8 mouse cellular contexts compared by ENCODE assay signal in the genomic region with DNA sequence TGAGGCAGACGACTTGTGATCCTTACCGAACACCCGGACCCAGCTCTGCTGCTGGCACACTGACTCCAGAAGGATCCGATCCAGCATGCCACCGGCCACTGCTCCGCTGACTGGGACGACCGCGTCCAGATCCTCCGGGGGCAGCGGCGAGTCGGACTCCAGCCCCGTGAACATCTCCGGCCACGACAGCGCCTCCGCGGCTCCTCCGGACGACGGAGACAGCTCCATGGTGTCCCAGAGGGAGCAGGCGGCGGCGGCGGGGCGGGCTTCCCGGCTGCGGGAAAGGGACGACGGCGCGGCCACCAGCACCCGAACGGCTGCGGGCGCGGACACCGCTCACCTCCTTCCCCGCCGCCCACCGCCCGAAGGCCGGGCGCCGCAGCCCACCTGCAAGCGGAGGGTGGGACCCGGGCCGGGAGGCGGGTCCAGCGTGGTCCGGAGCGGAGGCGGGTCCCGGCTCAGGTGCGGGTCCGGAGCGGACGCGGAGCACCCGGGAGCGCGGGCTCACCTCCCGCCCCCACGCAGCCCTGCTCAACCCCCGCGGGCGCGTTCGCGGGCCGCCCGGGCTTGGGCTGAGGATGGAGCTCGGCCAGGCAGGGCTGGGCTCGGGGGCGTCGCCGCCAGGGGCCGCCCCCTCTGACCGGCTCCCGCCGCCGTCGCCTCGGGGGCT. TPM values are rescaled to one million over a fixed set of nuclear protein-coding genes. Genes with fewer than 3 reads are reported as not detected.
DNase-seq lines count a peak whose midpoint lies in the region; ATAC-seq and TF ChIP-seq lines count a peak whose summit lies in the region.

No protein-coding gene starts in this region.

- H3K9ac ChIP-seq in embryonic facial prominence, embryonic 12.5 days, result peak overlapping the region; percentile 88
- peak overlapping the region; percentile 91 for H3K9ac ChIP-seq in heart, adult 2 months (ENCODE audit: low read depth, low read length)
- peak overlapping the region; percentile 77 for H3K9ac ChIP-seq in kidney, embryonic 14.5 days (ENCODE audit: low read depth, low read length)
- H3K9ac ChIP-seq in liver, embryonic 11.5 days (ENCODE audit: low read depth, low read length), result peak overlapping the region; percentile 82
- H3K9ac ChIP-seq in stomach, embryonic 14.5 days (replicated peaks; ENCODE audit: low read depth, low read length), result peak overlapping the region; percentile 57

- under 1% methylated on average over 57 of the region's 85 CpGs for WGBS in embryonic facial prominence, embryonic 12.5 days
- WGBS in heart, adult 2 months, result under 1% methylated on average over 71 of the region's 85 CpGs
- WGBS in kidney, embryonic 14.5 days, result under 1% methylated on average over 52 of the region's 85 CpGs
- under 1% methylated on average over 69 of the region's 85 CpGs for WGBS in liver, embryonic 11.5 days
- under 1% methylated on average over 71 of the region's 85 CpGs for WGBS in stomach, embryonic 14.5 days

- TF ChIP-seq CTCF in C2C12 (IDR thresholded peaks at IDR 0.05; ENCODE audit: control insufficient read depth, insufficient read depth, insufficient read length), result peak; percentile 22
- TF ChIP-seq CTCF in heart, adult 2 months (IDR thresholded peaks at IDR 0.05), result peak; percentile 29

- peak; percentile 85 for ATAC-seq in embryonic facial prominence, embryonic 12.5 days (ENCODE audit: insufficient number of reproducible peaks, insufficient read depth, low FRiP score, low TSS enrichment)
- ATAC-seq in kidney, embryonic 14.5 days (ENCODE audit: low FRiP score, low TSS enrichment), result peak; percentile 91
- ATAC-seq in liver, embryonic 11.5 days (replicated peaks; ENCODE audit: low FRiP score), result peak; percentile 81
- peak; percentile 84 for ATAC-seq in stomach, embryonic 14.5 days (ENCODE audit: insufficient number of reproducible peaks, insufficient read depth, low FRiP score, low read depth)

- peak overlapping the region; percentile 85 for H3K4me2 ChIP-seq in embryonic facial prominence, embryonic 12.5 days (replicated peaks)
- H3K4me2 ChIP-seq in kidney, embryonic 14.5 days (replicated peaks; ENCODE audit: low read depth, low read length), result peak overlapping the region; percentile 63
- H3K4me2 ChIP-seq in liver, embryonic 11.5 days, result peak overlapping the region; percentile 97
- H3K4me2 ChIP-seq in stomach, embryonic 14.5 days (replicated peaks; ENCODE audit: low read depth, low read length), result peak overlapping the region; percentile 81

- H3ac ChIP-seq in C2C12 (ENCODE audit: control insufficient read depth, insufficient read length, low read depth), result peak overlapping the region; percentile 93

- no peaks in the 10 kb centered on the region for H3K36me3 ChIP-seq in C2C12 (ENCODE audit: control insufficient read depth, insufficient read depth)
- no peaks in the 10 kb centered on the region for H3K36me3 ChIP-seq in embryonic facial prominence, embryonic 12.5 days
- peaks cover 42% of the 10 kb centered on the region for H3K36me3 ChIP-seq in heart, adult 2 months (ENCODE audit: control insufficient read depth, insufficient read depth, low read length)
- no peaks in the 10 kb centered on the region for H3K36me3 ChIP-seq in kidney, embryonic 14.5 days (ENCODE audit: control insufficient read depth, insufficient read depth, low read length)
- H3K36me3 ChIP-seq in liver, embryonic 11.5 days (ENCODE audit: control insufficient read depth, insufficient read depth, low read length), result no peaks in the 10 kb centered on the region
- H3K36me3 ChIP-seq in stomach, embryonic 14.5 days (ENCODE audit: control insufficient read depth, insufficient read depth, low read length), result no peaks in the 10 kb centered on the region

- no peaks in the 10 kb centered on the region for H3K9me3 ChIP-seq in embryonic facial prominence, embryonic 12.5 days
- H3K9me3 ChIP-seq in kidney, embryonic 14.5 days (ENCODE audit: control insufficient read depth, low read length), result no peaks in the 10 kb centered on the region
- H3K9me3 ChIP-seq in liver, embryonic 11.5 days (ENCODE audit: control insufficient read depth, low read length), result no peaks in the 10 kb centered on the region
- H3K9me3 ChIP-seq in stomach, embryonic 14.5 days (ENCODE audit: control insufficient read depth, low read depth, low read length), result no peaks in the 10 kb centered on the region

- H3K27ac ChIP-seq in embryonic facial prominence, embryonic 12.5 days, result peak overlapping the region; percentile 95
- H3K27ac ChIP-seq in heart, adult 2 months, result peak overlapping the region; percentile 92
- H3K27ac ChIP-seq in kidney, embryonic 14.5 days (ENCODE audit: low read depth, low read length), result peak overlapping the region; percentile 92
- H3K27ac ChIP-seq in liver, embryonic 11.5 days (ENCODE audit: low read depth, low read length), result peak overlapping the region; percentile 81
- H3K27ac ChIP-seq in stomach, embryonic 14.5 days (ENCODE audit: low read length), result peak overlapping the region; percentile 78

- 0 out of 2 replicates have a peak, but pooled peaks cover 8% of the 10 kb centered on the region for H3K4me1 ChIP-seq in embryonic facial prominence, embryonic 12.5 days
- H3K4me1 ChIP-seq in heart, adult 2 months (ENCODE audit: control insufficient read depth, insufficient read depth, low read length), result peaks cover 14% of the 10 kb centered on the region
- H3K4me1 ChIP-seq in kidney, embryonic 14.5 days (ENCODE audit: control insufficient read depth, insufficient read depth, low read length), result 0 out of 2 replicates have a peak, but pooled peaks cover 5% of the 10 kb centered on the region
- H3K4me1 ChIP-seq in liver, embryonic 11.5 days (replicated peaks; ENCODE audit: control insufficient read depth, insufficient read depth, low read length), result peaks cover 8% of the 10 kb centered on the region; the same call in 1 of the 2 replicates
- no peaks in the 10 kb centered on the region; the same call in 1 of the 2 replicates for H3K4me1 ChIP-seq in stomach, embryonic 14.5 days (ENCODE audit: control insufficient read depth, insufficient read depth, low read length)

- H3K79me2 ChIP-seq in C2C12 (ENCODE audit: control insufficient read depth, insufficient read depth), result peaks cover 50% of the 10 kb centered on the region
- H3K79me2 ChIP-seq in heart, adult 2 months (replicated peaks; ENCODE audit: control insufficient read depth, insufficient read depth, low read length), result peaks cover 4% of the 10 kb centered on the region

- peaks cover 8% of the 10 kb centered on the region for H3K79me3 ChIP-seq in C2C12 (ENCODE audit: low read depth)

- peak overlapping the region; percentile 74 for H3K4me3 ChIP-seq in C2C12 (ENCODE audit: insufficient read depth, poor library complexity, severe bottlenecking)
- H3K4me3 ChIP-seq in embryonic facial prominence, embryonic 12.5 days, result peak overlapping the region; percentile 95
- peak overlapping the region; percentile 80 for H3K4me3 ChIP-seq in heart, adult 2 months
- H3K4me3 ChIP-seq in kidney, embryonic 14.5 days (ENCODE audit: low read length), result peak overlapping the region; percentile 92
- peak overlapping the region; percentile 80 for H3K4me3 ChIP-seq in liver, embryonic 11.5 days (ENCODE audit: low read depth, low read length)
- H3K4me3 ChIP-seq in stomach, embryonic 14.5 days (ENCODE audit: low read depth, low read length), result peak overlapping the region; percentile 90

- TF ChIP-seq POLR2A in heart, adult 2 months (IDR thresholded peaks at IDR 0.05; ENCODE audit: insufficient read depth, low read depth, low read length), result no peak

- intact Hi-C loops in heart, adult 2 months (cut with DNase I), result loop anchor here (5.0 kb wide), 1 partner anchor 65 kb away; no protein-coding TSS in a partner anchor

- H3K27me3 ChIP-seq in C2C12 (ENCODE audit: control insufficient read depth, insufficient read depth, insufficient read length), result no peaks in the 10 kb centered on the region
- no peaks in the 10 kb centered on the region for H3K27me3 ChIP-seq in embryonic facial prominence, embryonic 12.5 days
- H3K27me3 ChIP-seq in heart, adult 2 months (ENCODE audit: control insufficient read depth, insufficient read depth, low read length), result no peaks in the 10 kb centered on the region
- no peaks in the 10 kb centered on the region for H3K27me3 ChIP-seq in kidney, embryonic 14.5 days (ENCODE audit: control insufficient read depth, insufficient read depth, low read length)
- no peaks in the 10 kb centered on the region for H3K27me3 ChIP-seq in liver, embryonic 11.5 days (replicated peaks; ENCODE audit: control insufficient read depth, insufficient read depth, low read length)
- H3K27me3 ChIP-seq in stomach, embryonic 14.5 days (ENCODE audit: control insufficient read depth, insufficient read depth, low read length), result no peaks in the 10 kb centered on the region

- no peak for TF ChIP-seq EP300 in heart, adult 2 months (IDR thresholded peaks at IDR 0.05; ENCODE audit: insufficient read depth, low read depth, low read length)

- peak; percentile 78 for DNase-seq in adrenal gland, postnatal 10 days
- peak; percentile 79 to 82 for DNase-seq in heart, adult 2 months
- peak; percentile 66 for DNase-seq in liver, embryonic 11.5 days (ENCODE audit: low spot score)
- DNase-seq in monocyte, adult 2 months (ENCODE audit: low read depth in 1 of 2, low spot score in 2 of 2), result peak; percentile 8 to 28

TF ChIP-seq in C2C12, 6 proteins besides CTCF, POLR2A, EP300 and RAD21 (continues in another document):
- no peak for TF ChIP-seq USF1 (IDR thresholded peaks at IDR 0.05; ENCODE audit: low read depth)
- TF ChIP-seq CEBPB (IDR thresholded peaks at IDR 0.05; ENCODE audit: low read depth), result no peak
- TF ChIP-seq MAX (IDR thresholded peaks at IDR 0.05), result no peak

RNA-seq across cellular contexts. Expression of a gene that starts 0.5 kb away (rescaled TPM):
- 3.0 TPM for polyA plus RNA-seq in C2C12 (2012; fragmentation: generic; extraction: Trizol)
- total RNA-seq in adrenal gland, postnatal 10 days (2021), result 10 to 100 TPM; 13.8 to 16.5 TPM
- polyA plus RNA-seq in embryonic facial prominence, embryonic 12.5 days (2016; fragmentation: Nextera tagmentation; extraction: Ambion mirVana), result 15.8 and 16.2 TPM in 2 replicates
- 10 to 100 TPM; 22.2 to 23.2 TPM for total RNA-seq in heart, adult 2 months (2021)
- polyA plus RNA-seq in heart, adult 2 months (2012; rRNA removed), result 5.1 and 10.7 TPM in 2 replicates
- polyA plus RNA-seq in kidney, embryonic 14.5 days (2014; fragmentation: Nextera tagmentation; extraction: Ambion mirVana), result 9.3 and 11.3 TPM in 2 replicates
- 3.0 and 3.9 TPM in 2 replicates for polyA plus RNA-seq in liver, embryonic 11.5 days (2014; fragmentation: Nextera tagmentation; extraction: Ambion mirVana)
- 9.1 and 9.8 TPM in 2 replicates for polyA plus RNA-seq in stomach, embryonic 14.5 days (2014; fragmentation: Nextera tagmentation; extraction: Ambion mirVana)

RNA-seq across cellular contexts. Expression of a gene that starts 46.5 kb away (rescaled TPM):
- polyA plus RNA-seq in C2C12 (2012; fragmentation: generic; extraction: Trizol), result 0.09 TPM
- 10 to 100 TPM; 33.8 to 34.5 TPM for total RNA-seq in adrenal gland, postnatal 10 days (2021)
- polyA plus RNA-seq in embryonic facial prominence, embryonic 12.5 days (2016; fragmentation: Nextera tagmentation; extraction: Ambion mirVana), result 8.5 and 11.0 TPM in 2 replicates
- total RNA-seq in heart, adult 2 months (2021), result 1 to 10 TPM; 8.4 to 9.5 TPM
- 15.2 and 21.8 TPM in 2 replicates for polyA plus RNA-seq in heart, adult 2 months (2012; rRNA removed)
- polyA plus RNA-seq in kidney, embryonic 14.5 days (2014; fragmentation: Nextera tagmentation; extraction: Ambion mirVana), result 13.3 and 17.7 TPM in 2 replicates
- 9.7 and 10.9 TPM in 2 replicates for polyA plus RNA-seq in liver, embryonic 11.5 days (2014; fragmentation: Nextera tagmentation; extraction: Ambion mirVana)
- 14.8 TPM in 2 replicates for polyA plus RNA-seq in stomach, embryonic 14.5 days (2014; fragmentation: Nextera tagmentation; extraction: Ambion mirVana)

Comparison
In these comparisons a context has a peak if more than half of its experiments do, and no peak if none do; other contexts are left out.
1. Peak in every context shown above with its lines: DNase-seq, ATAC-seq, H3K4me3 ChIP-seq and H3K27ac ChIP-seq.
2. DNase-seq: peak in every context shown above with its lines; median percentile 80 in heart, adult 2 months; 78 in adrenal gland, postnatal 10 days; 66 in liver, embryonic 11.5 days; 18 in monocyte, adult 2 months.